ENCODE assay signal across 18 mouse cellular contexts in genomic region chr12:94910816-94911215, GRCm38 (mm10).
"Had no signal": no experiment of that assay in that cellular context is flagged by ENCODE, and none has a peak within 500 bp of the region (broad histone marks: within the 10 kb centered on the region; RNA-seq: fewer than 3 reads in every experiment).

No protein-coding gene starts in this region.

- H3K4me3 ChIP-seq: lung, embryonic 15.5 days; megakaryocyte, embryonic 14.5 days; neural tube, embryonic 12.5 days; stomach, embryonic 15.5 days had no signal

- H3K36me3 ChIP-seq: lung, embryonic 15.5 days; neural tube, embryonic 12.5 days; stomach, embryonic 15.5 days had no signal

- DNase-seq: liver, postnatal 0 days; lung, adult 2 months; lung, postnatal 14 days; lung, postnatal 36 days; midbrain, embryonic 14.5 days; right cerebral cortex, postnatal 14 days; thymus, adult 2 months; thymus, postnatal 25 days; thymus, postnatal 4 days had no signal

- H3K4me2 ChIP-seq: lung, embryonic 15.5 days; midbrain, embryonic 11.5 days; neural tube, embryonic 12.5 days; stomach, embryonic 15.5 days had no signal

- H3K4me1 ChIP-seq: lung, embryonic 15.5 days; megakaryocyte, embryonic 14.5 days; neural tube, embryonic 12.5 days; stomach, embryonic 15.5 days had no signal

- ATAC-seq: liver, postnatal 0 days; lung, postnatal 0 days; midbrain, embryonic 16.5 days had no signal

- H3K9ac ChIP-seq: liver, postnatal 0 days; lung, embryonic 15.5 days; neural tube, embryonic 12.5 days; stomach, embryonic 15.5 days had no signal

- H3K27me3 ChIP-seq: lung, embryonic 15.5 days; megakaryocyte, embryonic 14.5 days; neural tube, embryonic 12.5 days; stomach, embryonic 15.5 days had no signal

- H3K27ac ChIP-seq: lung, embryonic 15.5 days; macrophage; neural tube, embryonic 12.5 days; stomach, embryonic 15.5 days; stomach, postnatal 0 days had no signal

- H3K9me3 ChIP-seq: lung, embryonic 15.5 days; neural tube, embryonic 12.5 days; stomach, embryonic 15.5 days had no signal
